Mouse (Mus musculus) hindbrain, embryonic 16.5 days (tissue): Measurements from ENCODE around the gene Gcnt3. TPM values are rescaled to one million over a fixed set of nuclear protein-coding genes. Genes with fewer than 3 reads are reported as not detected.

Experiments
- ATAC-seq: fragments of 200-750 bp; cut with Nextera tagmentation; 2 replicates; pipeline ENCODE4 v1.8.0; 2017; ENCODE audit warnings: moderate TSS enrichment, moderate library complexity
- H3K27ac ChIP-seq: fragments of 300-500 bp; sonication (generic); 2 replicates; pipeline ENCODE4 v1.5.1; 2014; ENCODE audit warnings: low read depth, mild to moderate bottlenecking, control low read depth, low read length, moderate library complexity
- H3K27me3 ChIP-seq: fragments of 300-500 bp; sonication (generic); replicated peaks from 2 replicates; pipeline ENCODE4 v1.6.1; 2014; ENCODE audit warnings: low read length; ENCODE audit not compliant: control insufficient read depth, insufficient read depth
- H3K36me3 ChIP-seq: fragments of 300-500 bp; sonication (generic); 2 replicates; pipeline ENCODE4 v1.6.1; 2014; ENCODE audit warnings: mild to moderate bottlenecking, low read length, moderate library complexity, mixed read lengths; ENCODE audit not compliant: control insufficient read depth, insufficient read depth
- H3K4me1 ChIP-seq: fragments of 300-500 bp; sonication (generic); 2 replicates; pipeline ENCODE4 v1.6.1; 2014; ENCODE audit warnings: low read depth, low read length; ENCODE audit not compliant: control insufficient read depth, insufficient read depth
- H3K4me2 ChIP-seq: fragments of 300-500 bp; sonication (generic); 2 replicates; pipeline ENCODE4 v1.6.1; 2014; ENCODE audit warnings: mild to moderate bottlenecking, low read length, control low read depth, moderate library complexity
- H3K4me3 ChIP-seq: fragments of 300-500 bp; sonication (generic); 2 replicates; pipeline ENCODE4 v1.5.1; 2014; ENCODE audit warnings: mild to moderate bottlenecking, low read length, control low read depth, moderate library complexity
- H3K9ac ChIP-seq: fragments of 300-500 bp; sonication (generic); 2 replicates; pipeline ENCODE4 v1.6.1; 2014; ENCODE audit warnings: low read depth, mild to moderate bottlenecking, control low read depth, low read length, moderate library complexity
- H3K9me3 ChIP-seq: fragments of 300-500 bp; sonication (generic); 2 replicates; pipeline ENCODE4 v1.6.1; 2014; ENCODE audit warnings: mild to moderate bottlenecking, low read length, moderate library complexity; ENCODE audit not compliant: control insufficient read depth
- WGBS: fragments of 180-500 bp; shearing (Covaris S2); extraction: QIAGEN DNeasy Blood & Tissue Kit; methylation state at CpG from one replicate; pipeline ENCODE4 v1.1.7; 2014; 5-methylcytosine and 5-hydroxymethylcytosine counted together
- polyA plus RNA-seq: library from polyadenylated mRNA; unstranded; fragments of >200 nt; fragmentation: Nextera tagmentation; extraction: Ambion mirVana; gene quantifications from 2 replicates; pipeline ENCODE4 v1.2.1, GENCODE M21; 2015

Gene Gcnt3
- polyA plus RNA-seq, 1 experiment from 2014 or later, result not detected

- no peak overlapping the region for H3K9ac ChIP-seq
- no peak overlapping the region for H3K4me2 ChIP-seq
- no peaks in the 10 kb centered on the region for H3K36me3 ChIP-seq
- WGBS, result 59% methylated on average over 7 of the region's 7 CpGs
- no peak overlapping the region for H3K27ac ChIP-seq
- ATAC-seq, result no peak
- no peaks in the 10 kb centered on the region for H3K4me1 ChIP-seq
- no peaks in the 10 kb centered on the region for H3K9me3 ChIP-seq
- no peaks in the 10 kb centered on the region for H3K27me3 ChIP-seq
- H3K4me3 ChIP-seq, result no peak overlapping the region
Observed at GRCm38 (mm10) chr9:70077170-70077569, 39.3 kb upstream of the Gcnt3 start.

- no peak overlapping the region for H3K9ac ChIP-seq
- no peaks in the 10 kb centered on the region for H3K4me1 ChIP-seq
- no peaks in the 10 kb centered on the region for H3K36me3 ChIP-seq
- H3K4me2 ChIP-seq, result no peak overlapping the region
- ATAC-seq, result no peak
- no peaks in the 10 kb centered on the region for H3K9me3 ChIP-seq
- 87% methylated on average over 8 of the region's 8 CpGs for WGBS
- no peak overlapping the region for H3K27ac ChIP-seq
- no peaks in the 10 kb centered on the region for H3K27me3 ChIP-seq
- no peak overlapping the region for H3K4me3 ChIP-seq
Observed at GRCm38 (mm10) chr9:70072387-70072786, 34.5 kb upstream of the Gcnt3 start.

DNA sequence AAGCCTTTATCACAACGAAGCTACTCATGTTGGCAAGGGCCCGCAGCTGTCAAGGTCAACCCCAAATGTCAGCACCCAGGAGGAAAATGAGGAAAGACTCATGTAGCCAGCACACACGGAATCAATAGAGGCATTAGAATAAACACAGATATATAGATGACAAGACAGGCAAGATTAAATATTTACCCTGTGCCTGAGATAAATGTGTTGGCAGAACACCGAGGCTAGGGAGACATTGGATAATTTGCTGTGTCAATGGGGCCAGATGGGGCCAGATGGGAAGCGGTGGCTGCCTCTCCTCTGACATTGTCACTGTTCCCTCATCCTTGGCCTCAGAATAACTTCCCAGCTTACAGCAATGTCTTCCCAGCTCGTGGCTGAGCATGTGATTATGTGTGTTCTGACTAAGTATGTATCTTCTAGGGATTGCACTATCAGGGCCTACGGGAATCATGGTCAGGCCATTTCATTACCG, 32.1 kb upstream of the Gcnt3 start:
- no peak overlapping the region for H3K4me2 ChIP-seq
- H3K9ac ChIP-seq, result no peak overlapping the region
- no peaks in the 10 kb centered on the region for H3K27me3 ChIP-seq
- H3K36me3 ChIP-seq, result no peaks in the 10 kb centered on the region
- H3K4me3 ChIP-seq, result no peak overlapping the region
- 53% methylated on average over 8 of the region's 8 CpGs for WGBS
- no peak overlapping the region for H3K27ac ChIP-seq
- no peak for ATAC-seq
- H3K9me3 ChIP-seq, result no peaks in the 10 kb centered on the region
- no peaks in the 10 kb centered on the region for H3K4me1 ChIP-seq

DNA sequence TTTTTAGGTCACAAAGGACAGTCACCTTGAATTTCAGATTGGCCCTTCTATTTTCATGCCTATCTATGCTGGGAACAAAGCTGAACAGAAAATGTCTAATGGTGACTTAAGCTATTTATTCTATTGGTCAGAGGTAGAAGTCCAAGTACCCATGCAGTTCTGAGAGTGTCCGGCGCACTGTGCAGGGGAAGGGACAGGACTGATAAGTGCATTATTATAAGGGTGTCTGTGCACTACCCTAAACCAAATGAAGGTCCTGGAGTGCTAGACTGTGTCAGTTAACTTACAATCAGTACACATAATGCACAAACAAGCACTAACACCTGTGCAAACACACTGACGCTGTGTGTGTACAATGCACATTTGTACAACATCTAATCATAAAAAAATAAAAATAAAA, 29.6 kb upstream of the Gcnt3 start:
- no peak overlapping the region for H3K9ac ChIP-seq
- no peak for ATAC-seq
- 93% methylated on average over 3 of the region's 3 CpGs for WGBS
- H3K4me2 ChIP-seq, result no peak overlapping the region
- no peaks in the 10 kb centered on the region for H3K4me1 ChIP-seq
- H3K27me3 ChIP-seq, result no peaks in the 10 kb centered on the region
- no peaks in the 10 kb centered on the region for H3K36me3 ChIP-seq
- no peak overlapping the region for H3K4me3 ChIP-seq
- H3K27ac ChIP-seq, result no peak overlapping the region
- no peaks in the 10 kb centered on the region for H3K9me3 ChIP-seq

DNA sequence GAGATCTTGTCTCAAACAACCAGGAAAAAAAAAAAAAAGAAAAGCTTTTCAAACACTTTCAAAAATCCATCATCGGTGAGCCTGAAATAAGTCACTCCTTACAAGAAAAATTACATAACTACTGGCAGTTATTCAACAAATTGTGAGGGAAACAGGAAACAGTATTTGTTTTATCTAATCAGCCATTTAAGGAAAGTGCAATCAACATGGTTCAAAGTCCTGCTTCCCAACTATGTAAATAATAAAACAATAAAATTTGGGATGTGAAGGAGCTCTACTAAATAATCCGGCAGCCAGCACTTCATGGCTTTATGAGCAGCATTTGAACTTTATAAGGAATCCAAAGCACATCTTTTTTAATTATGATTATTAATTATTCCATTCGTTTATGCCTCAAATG, 24.1 kb upstream of the Gcnt3 start:
- 93% methylated on average over 3 of the region's 3 CpGs for WGBS
- no peak overlapping the region for H3K9ac ChIP-seq
- H3K4me1 ChIP-seq, result no peaks in the 10 kb centered on the region
- no peak overlapping the region for H3K4me2 ChIP-seq
- no peaks in the 10 kb centered on the region for H3K9me3 ChIP-seq
- no peak overlapping the region for H3K27ac ChIP-seq
- no peak overlapping the region for H3K4me3 ChIP-seq
- no peak for ATAC-seq
- no peaks in the 10 kb centered on the region for H3K27me3 ChIP-seq
- H3K36me3 ChIP-seq, result no peaks in the 10 kb centered on the region

DNA sequence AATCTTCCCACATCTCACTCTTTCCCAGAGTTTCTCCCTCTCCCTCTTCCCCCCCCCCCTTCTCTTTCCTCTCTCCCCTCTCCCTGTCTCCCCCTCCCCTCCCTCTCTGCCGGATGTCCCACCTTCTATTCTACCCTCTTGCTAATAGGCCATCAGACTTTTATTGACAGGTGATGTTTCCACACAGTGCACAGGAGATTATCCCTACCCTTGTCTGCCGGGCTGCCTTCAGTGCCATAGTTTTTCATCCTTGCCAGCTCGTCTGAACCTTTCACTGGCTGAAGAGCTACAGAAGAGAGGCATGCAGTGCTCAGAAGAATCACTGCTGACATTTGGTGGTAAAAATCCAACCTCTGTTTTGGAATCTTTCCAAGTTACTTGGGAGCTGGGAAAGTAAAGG, 15.5 kb upstream of the Gcnt3 start:
- H3K36me3 ChIP-seq, result no peaks in the 10 kb centered on the region
- no peaks in the 10 kb centered on the region for H3K27me3 ChIP-seq
- no peak overlapping the region for H3K9ac ChIP-seq
- no peak overlapping the region for H3K4me2 ChIP-seq
- no peaks in the 10 kb centered on the region for H3K9me3 ChIP-seq
- WGBS, result 40% methylated on average over 3 of the region's 3 CpGs
- H3K27ac ChIP-seq, result no peak overlapping the region
- no peak overlapping the region for H3K4me3 ChIP-seq
- H3K4me1 ChIP-seq, result no peaks in the 10 kb centered on the region
- ATAC-seq, result no peak

DNA sequence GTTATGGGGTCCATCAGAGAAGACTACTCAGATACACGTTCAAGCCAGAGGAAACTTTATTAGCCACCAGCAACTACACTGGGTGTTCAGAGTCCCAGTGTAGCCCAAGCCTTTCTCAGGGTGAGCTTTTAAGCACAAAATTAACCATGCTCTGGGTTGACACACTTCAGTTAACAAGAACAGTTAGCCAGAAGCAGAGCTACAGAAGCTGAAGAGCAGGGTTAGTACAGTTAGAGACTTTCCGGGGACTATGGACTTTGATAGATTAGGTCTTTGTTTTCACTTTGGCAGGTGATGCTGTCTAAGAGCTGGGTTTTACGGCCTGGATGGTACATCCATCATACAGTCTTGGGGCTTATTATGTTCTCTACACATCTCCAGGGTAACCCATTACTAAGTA, 14.8 kb upstream of the Gcnt3 start:
- H3K4me3 ChIP-seq, result no peak overlapping the region
- no peak for ATAC-seq
- H3K9ac ChIP-seq, result no peak overlapping the region
- H3K4me1 ChIP-seq, result no peaks in the 10 kb centered on the region
- no peaks in the 10 kb centered on the region for H3K9me3 ChIP-seq
- no peaks in the 10 kb centered on the region for H3K27me3 ChIP-seq
- H3K4me2 ChIP-seq, result no peak overlapping the region
- 49% methylated on average over 3 of the region's 3 CpGs for WGBS
- no peak overlapping the region for H3K27ac ChIP-seq
- H3K36me3 ChIP-seq, result no peaks in the 10 kb centered on the region

GRCm38 (mm10) chr9:70049839-70050238, 12.0 kb upstream of the Gcnt3 start:
- 50% methylated on average over 8 of the region's 8 CpGs for WGBS
- ATAC-seq, result no peak

DNA sequence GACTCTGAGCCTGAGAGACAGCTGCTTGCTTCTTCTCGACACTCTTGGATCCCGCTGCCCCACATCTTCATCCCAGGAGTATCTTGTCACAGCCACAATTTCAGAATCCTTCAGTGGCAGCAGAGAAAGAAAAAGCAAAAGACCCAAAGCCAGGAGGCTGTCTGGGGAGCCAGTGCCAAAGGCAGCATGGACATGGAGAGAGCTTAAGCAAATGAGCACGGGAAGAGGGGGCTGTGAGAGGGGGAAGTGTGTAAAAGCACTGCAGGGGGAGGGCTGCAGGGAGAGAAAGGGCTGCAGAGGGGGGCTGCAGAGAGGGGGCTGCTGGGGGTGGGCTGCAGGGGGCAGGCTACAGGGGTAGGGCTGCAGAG, 11.5 kb upstream of the Gcnt3 start:
- Histone ChIP-seq H3K4me2 (no peak overlapping the region), H3K9me3 (no peaks in the 10 kb centered on the region), H3K4me1 (no peaks in the 10 kb centered on the region), H3K36me3 (no peaks in the 10 kb centered on the region), H3K4me3 (no peak overlapping the region), H3K27me3 (no peaks in the 10 kb centered on the region), H3K27ac (no peak overlapping the region), H3K9ac (no peak overlapping the region)
- WGBS, result 27% methylated on average over 3 of the region's 3 CpGs
- ATAC-seq, result no peak

More at GRCm38 (mm10) chr9:70049839-70050238, 12.0 kb upstream of the Gcnt3 start:
- Histone ChIP-seq H3K27me3 (no peaks in the 10 kb centered on the region), H3K4me2 (no peak overlapping the region), H3K4me3 (no peak overlapping the region), H3K9ac (no peak overlapping the region), H3K36me3 (no peaks in the 10 kb centered on the region), H3K9me3 (no peaks in the 10 kb centered on the region), H3K4me1 (no peaks in the 10 kb centered on the region), H3K27ac (no peak overlapping the region)

- H3K27me3 ChIP-seq, result no peaks in the 10 kb centered on the region
- no peaks in the 10 kb centered on the region for H3K4me1 ChIP-seq
- no peak overlapping the region for H3K27ac ChIP-seq
- no peaks in the 10 kb centered on the region for H3K9me3 ChIP-seq
- no peak for ATAC-seq
- WGBS, result 58% methylated on average over 6 of the region's 6 CpGs
- no peak overlapping the region for H3K9ac ChIP-seq
- no peak overlapping the region for H3K4me3 ChIP-seq
- no peaks in the 10 kb centered on the region for H3K36me3 ChIP-seq
- no peak overlapping the region for H3K4me2 ChIP-seq
Observed at GRCm38 (mm10) chr9:70048751-70049415, 11.0 kb upstream of the Gcnt3 start.
